Mouse (Mus musculus): ENCODE results near the gene Daglb. TPM values are rescaled to one million over a fixed set of nuclear protein-coding genes. Genes with fewer than 3 reads are reported as not detected.
A peak's percentile ranks its signal among the peaks of the same experiment; 100 is the strongest.

Daglb gene
- polyA plus RNA-seq, 1 experiment = not detected

DNA sequence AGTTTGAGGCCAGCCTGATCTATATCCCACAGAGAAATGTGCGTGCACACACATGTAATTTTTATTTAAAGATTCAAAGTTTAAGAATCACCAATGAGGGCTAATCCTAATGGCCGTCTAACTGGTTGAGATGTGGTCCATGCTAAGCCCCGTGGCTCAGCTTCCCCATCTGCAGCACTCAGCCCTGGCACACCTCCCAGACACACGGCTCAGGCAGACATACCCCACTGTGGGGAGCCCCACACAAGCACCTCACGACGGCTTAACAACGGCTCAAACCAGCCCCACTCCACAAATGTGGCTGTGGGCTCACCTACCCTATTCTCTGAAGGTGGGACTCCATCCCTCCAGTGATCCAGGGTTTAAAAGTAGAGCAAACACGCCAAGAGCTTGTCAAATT lies 40.7 kb downstream of the Daglb start:
- no peak for TF ChIP-seq CTCF (IDR thresholded peaks at IDR 0.05; ENCODE audit: insufficient read depth, low read depth, low read length)
- WGBS = 68% methylated on average over 8 of the region's 8 CpGs

DNA sequence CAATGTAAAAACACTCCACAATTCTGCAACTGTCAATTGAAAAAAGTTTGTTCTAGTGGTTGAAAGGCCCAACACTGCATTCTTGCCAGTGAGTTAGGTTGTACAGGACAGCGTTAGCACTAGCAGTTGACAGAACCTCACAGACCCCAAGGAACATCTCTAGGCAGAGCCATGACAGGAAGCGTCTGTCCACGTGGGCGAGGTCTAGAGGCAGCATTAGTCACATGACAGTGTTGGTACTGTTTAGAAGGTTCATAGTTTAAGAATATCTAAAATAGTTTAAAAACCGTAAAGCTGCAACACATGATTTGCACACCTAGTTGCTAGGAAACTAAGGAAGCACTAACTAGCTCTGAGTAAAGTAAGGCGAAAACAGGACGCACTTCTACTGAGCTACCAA lies 41.2 kb downstream of the Daglb start:
- Histone ChIP-seq H3K4me3 (ENCODE audit: insufficient read depth, low read depth, low read length) (no peak overlapping the region), H3K4me1 (ENCODE audit: control insufficient read depth, insufficient read depth, low read length) (peaks cover 24% of the 10 kb centered on the region), H3K27ac (ENCODE audit: insufficient read depth, low read depth, low read length) (no peak overlapping the region)
- no peak for TF ChIP-seq CTCF (IDR thresholded peaks at IDR 0.05; ENCODE audit: insufficient read depth, low read depth, low read length)
- no peak for TF ChIP-seq POLR2A (IDR thresholded peaks at IDR 0.05; ENCODE audit: insufficient read depth, low read depth, low read length)
- WGBS = 74% methylated on average over 7 of the region's 7 CpGs

More for the DNA sequence above, 40.7 kb downstream of the Daglb start:
- Histone ChIP-seq H3K4me3 (ENCODE audit: insufficient read depth, low read depth, low read length) (no peak overlapping the region), H3K27ac (ENCODE audit: insufficient read depth, low read depth, low read length) (no peak overlapping the region), H3K4me1 (ENCODE audit: control insufficient read depth, insufficient read depth, low read length) (peaks cover 21% of the 10 kb centered on the region)

DNA sequence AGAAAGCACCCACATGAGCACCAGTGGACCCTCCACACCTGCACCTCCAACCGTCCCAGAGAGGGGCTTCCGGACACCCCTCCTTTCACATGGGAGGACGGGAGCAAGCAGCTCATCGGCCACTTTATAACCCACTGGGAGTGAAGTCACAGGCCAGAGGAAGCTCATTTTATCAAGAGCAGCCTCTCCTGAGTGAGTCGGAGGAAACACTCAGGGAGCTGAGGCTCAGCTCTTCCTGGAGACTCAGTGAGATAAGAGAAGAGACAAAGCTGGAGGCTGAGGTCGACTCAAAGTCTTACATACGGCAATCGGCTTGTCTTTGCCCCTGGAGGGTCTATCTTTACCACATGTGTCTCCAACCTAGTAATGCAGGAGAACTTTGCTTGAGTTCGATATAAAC lies 44.9 kb downstream of the Daglb start:
- 72% methylated on average over 9 of the region's 9 CpGs for WGBS
- Histone ChIP-seq H3K4me3 (ENCODE audit: insufficient read depth, low read depth, low read length) (no peak overlapping the region), H3K4me1 (ENCODE audit: control insufficient read depth, insufficient read depth, low read length) (peaks cover 25% of the 10 kb centered on the region), H3K27ac (ENCODE audit: insufficient read depth, low read depth, low read length) (no peak overlapping the region)
- no peak for TF ChIP-seq POLR2A (IDR thresholded peaks at IDR 0.05; ENCODE audit: insufficient read depth, low read depth, low read length)
- no peak for TF ChIP-seq CTCF (IDR thresholded peaks at IDR 0.05; ENCODE audit: insufficient read depth, low read depth, low read length)

DNA sequence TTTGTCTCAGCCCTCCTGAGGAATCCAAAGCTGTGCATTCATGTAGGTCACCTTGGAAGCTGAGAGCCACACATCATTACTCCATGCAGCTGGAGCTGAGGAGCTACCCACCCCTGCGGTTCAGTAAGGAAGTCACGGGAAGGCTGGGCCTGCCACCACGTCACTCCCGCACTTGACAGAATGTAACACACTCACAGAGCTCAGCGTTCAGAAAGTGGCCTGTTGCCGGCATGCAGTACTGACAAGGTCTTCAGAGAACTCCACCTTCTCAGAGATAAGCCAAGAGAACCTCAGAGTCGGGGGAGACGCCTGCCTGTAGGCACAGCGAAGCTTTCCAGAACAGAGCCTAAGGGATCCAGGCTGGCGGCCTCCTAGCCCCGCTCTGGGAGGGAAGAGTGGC lies 45.4 kb downstream of the Daglb start:
- Histone ChIP-seq H3K27ac (ENCODE audit: insufficient read depth, low read depth, low read length) (peak overlapping the region; percentile 1; the same call in 1 of the 2 replicates), H3K4me3 (ENCODE audit: insufficient read depth, low read depth, low read length) (no peak overlapping the region), H3K4me1 (ENCODE audit: control insufficient read depth, insufficient read depth, low read length) (peaks cover 25% of the 10 kb centered on the region)
- TF ChIP-seq POLR2A (IDR thresholded peaks at IDR 0.05; ENCODE audit: insufficient read depth, low read depth, low read length) (no peak), CTCF (IDR thresholded peaks at IDR 0.05; ENCODE audit: insufficient read depth, low read depth, low read length) (no peak)
- 57% methylated on average over 11 of the region's 11 CpGs for WGBS

DNA sequence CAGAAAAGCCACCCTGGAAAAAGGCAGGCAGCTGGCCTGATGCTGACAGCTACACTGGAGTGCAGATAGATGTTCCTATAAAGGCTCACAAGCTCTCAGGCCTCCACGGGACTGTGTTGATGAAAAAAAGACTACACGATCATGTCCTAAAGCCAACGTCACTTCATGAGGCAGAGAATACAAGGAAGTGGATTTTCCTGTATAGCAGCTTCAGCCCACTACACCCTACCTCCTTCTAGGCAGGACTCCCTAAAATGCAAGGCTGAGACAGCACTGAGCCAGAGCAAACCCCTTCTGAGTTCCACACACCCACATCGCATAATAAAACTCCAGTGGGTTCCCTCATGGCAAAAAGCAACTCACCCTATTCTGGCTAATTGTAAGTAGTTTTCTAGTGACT lies 47.2 kb downstream of the Daglb start:
- WGBS = 74% methylated on average over 4 of the region's 4 CpGs
- peaks cover 25% of the 10 kb centered on the region for H3K4me1 ChIP-seq (ENCODE audit: control insufficient read depth, insufficient read depth, low read length)
- TF ChIP-seq POLR2A (IDR thresholded peaks at IDR 0.05; ENCODE audit: insufficient read depth, low read depth, low read length) = no peak
- no peak overlapping the region for H3K27ac ChIP-seq (ENCODE audit: insufficient read depth, low read depth, low read length)
- no peak overlapping the region for H3K4me3 ChIP-seq (ENCODE audit: insufficient read depth, low read depth, low read length)

DNA sequence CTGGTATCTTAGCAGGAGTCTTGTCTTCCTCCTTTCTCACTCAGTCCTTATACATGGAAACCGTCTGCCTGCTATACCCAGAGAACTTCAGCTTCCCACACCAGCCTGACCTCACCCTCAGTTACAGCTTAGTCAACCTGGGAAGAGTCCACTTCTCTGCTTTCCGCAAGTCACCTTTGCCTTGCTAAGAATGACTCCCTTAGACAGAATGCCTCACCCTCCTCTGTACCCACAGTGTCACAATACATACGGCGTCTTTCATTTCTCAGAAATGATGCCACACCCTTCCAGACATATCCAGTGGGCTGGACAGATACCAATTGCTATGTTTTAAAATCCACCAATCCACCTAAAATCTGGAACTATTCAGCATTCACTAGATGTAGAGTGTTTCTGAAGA lies 47.9 kb downstream of the Daglb start:
- H3K4me1 ChIP-seq (ENCODE audit: control insufficient read depth, insufficient read depth, low read length) = peaks cover 25% of the 10 kb centered on the region
- TF ChIP-seq POLR2A (IDR thresholded peaks at IDR 0.05; ENCODE audit: insufficient read depth, low read depth, low read length) = no peak
- no peak for TF ChIP-seq CTCF (IDR thresholded peaks at IDR 0.05; ENCODE audit: insufficient read depth, low read depth, low read length)
- WGBS = 88% methylated on average over 4 of the region's 4 CpGs
- no peak overlapping the region for H3K4me3 ChIP-seq (ENCODE audit: insufficient read depth, low read depth, low read length)
- no peak overlapping the region for H3K27ac ChIP-seq (ENCODE audit: insufficient read depth, low read depth, low read length)

DNA sequence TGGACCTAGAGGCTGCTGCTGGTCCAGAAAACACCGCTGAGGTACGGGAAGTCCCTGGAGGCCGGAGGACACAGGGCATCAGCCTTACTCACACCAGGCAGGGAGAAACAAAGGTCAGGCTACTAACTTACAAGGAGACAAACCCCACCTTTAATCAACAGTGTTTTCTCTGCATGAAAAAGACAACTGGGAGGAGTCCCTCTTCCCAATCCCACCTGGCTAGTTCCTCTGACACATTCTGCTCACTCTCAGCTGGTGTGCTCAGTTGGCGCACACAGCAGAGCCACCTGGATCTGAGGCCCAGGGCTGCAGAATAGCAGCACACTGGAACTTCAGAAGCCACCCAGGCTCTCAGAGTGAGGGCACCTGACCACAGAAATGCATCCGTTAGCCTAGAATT lies 50.5 kb downstream of the Daglb start:
- WGBS = 87% methylated on average over 5 of the region's 5 CpGs
- Histone ChIP-seq H3K4me3 (ENCODE audit: insufficient read depth, low read depth, low read length) (no peak overlapping the region), H3K27ac (ENCODE audit: insufficient read depth, low read depth, low read length) (no peak overlapping the region), H3K4me1 (ENCODE audit: control insufficient read depth, insufficient read depth, low read length) (peaks cover 20% of the 10 kb centered on the region)
- TF ChIP-seq CTCF (IDR thresholded peaks at IDR 0.05; ENCODE audit: insufficient read depth, low read depth, low read length) = no peak
- no peak for TF ChIP-seq POLR2A (IDR thresholded peaks at IDR 0.05; ENCODE audit: insufficient read depth, low read depth, low read length)

DNA sequence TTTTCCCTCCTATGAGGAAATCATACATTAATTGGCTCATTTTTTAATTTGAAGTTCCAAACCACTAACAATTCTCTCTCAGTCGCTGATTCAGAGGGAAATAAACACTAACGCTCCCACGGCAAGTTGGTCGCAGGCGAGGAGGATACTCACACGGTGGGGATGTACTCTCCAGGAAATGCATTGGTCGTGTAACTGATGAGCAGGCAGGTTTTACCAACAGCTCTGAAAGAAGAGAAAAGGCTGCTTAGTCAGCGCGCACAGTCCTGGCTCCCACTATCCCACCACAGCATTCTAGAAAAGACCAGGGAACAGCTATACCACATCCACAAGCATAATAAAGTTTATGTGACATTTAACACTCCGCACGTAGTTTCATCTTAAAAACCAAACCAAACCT lies 52.6 kb downstream of the Daglb start:
- no peak for TF ChIP-seq CTCF (IDR thresholded peaks at IDR 0.05; ENCODE audit: insufficient read depth, low read depth, low read length)
- TF ChIP-seq POLR2A (IDR thresholded peaks at IDR 0.05; ENCODE audit: insufficient read depth, low read depth, low read length) = no peak
- no peak overlapping the region for H3K4me3 ChIP-seq (ENCODE audit: insufficient read depth, low read depth, low read length)
- H3K4me1 ChIP-seq (ENCODE audit: control insufficient read depth, insufficient read depth, low read length) = peaks cover 15% of the 10 kb centered on the region
- no peak overlapping the region for H3K27ac ChIP-seq (ENCODE audit: insufficient read depth, low read depth, low read length)
- WGBS = 84% methylated on average over 11 of the region's 11 CpGs

DNA sequence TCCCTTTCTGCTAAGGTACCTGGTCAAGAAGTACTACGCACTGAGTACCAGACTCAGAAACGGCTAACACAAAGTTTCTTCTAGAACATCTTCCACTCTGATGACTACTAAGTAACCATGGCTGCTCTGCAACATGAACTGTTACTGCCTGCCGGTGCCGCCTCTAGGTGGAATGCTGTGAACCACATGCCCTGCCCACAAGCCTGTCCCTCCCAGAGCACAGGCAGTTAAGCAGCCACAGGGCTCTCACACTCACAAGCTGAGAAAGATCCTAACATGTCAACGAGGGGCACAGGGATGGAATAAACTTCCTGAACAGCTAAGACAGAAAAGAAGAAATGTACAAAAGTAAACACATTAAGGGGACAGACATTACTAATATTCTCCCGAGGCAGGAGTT lies 53.1 kb downstream of the Daglb start:
- H3K4me1 ChIP-seq (ENCODE audit: control insufficient read depth, insufficient read depth, low read length) = peaks cover 15% of the 10 kb centered on the region
- 59% methylated on average over 6 of the region's 6 CpGs for WGBS
- H3K4me3 ChIP-seq (ENCODE audit: insufficient read depth, low read depth, low read length) = no peak overlapping the region
- no peak overlapping the region for H3K27ac ChIP-seq (ENCODE audit: insufficient read depth, low read depth, low read length)
- TF ChIP-seq POLR2A (IDR thresholded peaks at IDR 0.05; ENCODE audit: insufficient read depth, low read depth, low read length) (no peak), CTCF (IDR thresholded peaks at IDR 0.05; ENCODE audit: insufficient read depth, low read depth, low read length) (no peak)

DNA sequence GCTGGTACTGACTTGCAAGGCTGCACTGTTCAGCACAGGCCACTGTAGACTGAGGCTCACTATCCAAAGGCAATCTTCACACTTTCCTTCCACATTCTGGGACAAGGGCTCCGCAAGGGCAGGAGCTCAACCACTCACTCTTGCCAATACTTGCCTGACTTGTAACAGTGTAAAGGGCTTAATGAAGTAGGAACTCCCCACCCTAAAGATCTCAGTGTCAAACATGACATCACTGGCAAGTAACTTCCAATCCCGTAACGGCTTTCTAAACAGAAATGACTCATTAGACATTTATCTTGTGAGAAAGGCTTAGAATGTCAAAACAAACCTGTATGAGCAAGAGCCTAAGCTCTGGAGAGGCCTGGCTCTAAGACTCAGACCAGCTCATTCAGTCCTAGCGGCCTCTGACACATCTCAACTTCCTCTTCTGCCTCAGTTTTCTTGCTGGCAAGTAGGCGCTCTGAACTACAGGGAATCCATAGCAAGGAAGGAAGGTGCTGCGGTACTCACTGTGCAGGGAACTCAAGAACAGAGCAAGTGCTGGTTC lies 53.7 kb downstream of the Daglb start:
- Histone ChIP-seq H3K4me3 (ENCODE audit: insufficient read depth, low read depth, low read length) (no peak overlapping the region), H3K4me1 (ENCODE audit: control insufficient read depth, insufficient read depth, low read length) (peaks cover 15% of the 10 kb centered on the region), H3K27ac (ENCODE audit: insufficient read depth, low read depth, low read length) (peak overlapping the region; percentile 6; the same call in 1 of the 2 replicates)
- WGBS = 40% methylated on average over 6 of the region's 6 CpGs
- TF ChIP-seq CTCF (IDR thresholded peaks at IDR 0.05; ENCODE audit: insufficient read depth, low read depth, low read length) = no peak
- no peak for TF ChIP-seq POLR2A (IDR thresholded peaks at IDR 0.05; ENCODE audit: insufficient read depth, low read depth, low read length)
